Mouse (Mus musculus) left cerebral cortex, postnatal 4 days (tissue): ENCODE measurements around the gene Gm20388. TPM values are rescaled to one million over a fixed set of nuclear protein-coding genes. Genes with fewer than 3 reads are reported as not detected.

ENCODE experiments used
- DNase-seq: peaks from one replicate; pipeline ENCODE4 v3.0.0-alpha.2; 2022
- intact Hi-C: fragments of 180-260 bp; cut with DNase I; formaldehyde crosslinking; loops from one replicate; pipeline ENCODE4 v1.15.1; 2025
- total RNA-seq, 2 experiments: library from RNA; stranded (reverse); gene quantifications; 2 replicates each; pipeline ENCODE4 v1.2.3; 2021

The Gm20388 gene
- total RNA-seq, 2 experiments from 2014 or later, result 6.5 to 12.8 TPM

DNA sequence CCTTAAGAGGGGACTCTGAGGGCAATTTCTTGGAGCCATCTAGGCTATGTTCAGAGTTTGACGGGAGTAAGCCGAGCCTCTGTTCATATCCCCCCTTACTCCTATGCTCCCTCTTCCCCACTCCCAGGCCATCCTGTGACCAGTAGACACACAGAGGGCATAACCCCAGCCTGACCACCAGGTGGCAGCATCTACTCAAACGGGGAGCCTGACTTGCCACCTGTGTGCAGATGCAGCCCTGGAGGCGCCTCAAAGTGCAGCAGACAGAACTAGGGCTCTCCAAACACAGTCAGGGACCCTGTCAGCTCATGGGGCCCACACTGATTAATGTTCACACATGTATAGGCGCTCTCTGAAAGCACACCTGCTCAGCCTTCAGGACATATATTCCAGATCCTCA lies 2362.5 kb downstream of the Gm20388 start:
- intact Hi-C loops, result loop anchor here (2.0 kb wide), 1 partner anchor 62 kb away; no protein-coding TSS in a partner anchor

DNA sequence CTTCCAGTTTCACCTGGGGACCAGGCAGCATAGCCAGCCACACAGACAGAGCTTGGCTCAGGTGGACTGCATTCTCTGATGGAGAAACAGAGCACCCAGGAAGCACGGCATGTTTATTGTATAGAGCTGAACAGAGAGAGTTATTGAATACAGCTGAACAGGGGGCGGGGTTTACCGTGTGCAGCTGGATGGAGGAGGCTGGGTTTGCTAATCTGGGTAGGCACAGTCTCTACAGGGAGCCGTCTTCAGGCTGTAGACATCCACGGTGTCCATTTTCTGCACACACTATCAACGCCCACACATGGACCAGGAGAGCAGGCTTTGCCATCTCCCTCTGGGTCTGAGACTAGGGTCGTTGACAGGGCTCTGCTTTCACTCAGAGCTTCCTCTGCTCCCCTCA lies 2363.2 kb downstream of the Gm20388 start:
- intact Hi-C loops, result loop anchor here (2.0 kb wide), 1 partner anchor 61 kb away; no protein-coding TSS in a partner anchor
- DNase-seq, result no peak

More for the DNA sequence above, 2362.5 kb downstream of the Gm20388 start:
- peak; percentile 88 for DNase-seq

DNA sequence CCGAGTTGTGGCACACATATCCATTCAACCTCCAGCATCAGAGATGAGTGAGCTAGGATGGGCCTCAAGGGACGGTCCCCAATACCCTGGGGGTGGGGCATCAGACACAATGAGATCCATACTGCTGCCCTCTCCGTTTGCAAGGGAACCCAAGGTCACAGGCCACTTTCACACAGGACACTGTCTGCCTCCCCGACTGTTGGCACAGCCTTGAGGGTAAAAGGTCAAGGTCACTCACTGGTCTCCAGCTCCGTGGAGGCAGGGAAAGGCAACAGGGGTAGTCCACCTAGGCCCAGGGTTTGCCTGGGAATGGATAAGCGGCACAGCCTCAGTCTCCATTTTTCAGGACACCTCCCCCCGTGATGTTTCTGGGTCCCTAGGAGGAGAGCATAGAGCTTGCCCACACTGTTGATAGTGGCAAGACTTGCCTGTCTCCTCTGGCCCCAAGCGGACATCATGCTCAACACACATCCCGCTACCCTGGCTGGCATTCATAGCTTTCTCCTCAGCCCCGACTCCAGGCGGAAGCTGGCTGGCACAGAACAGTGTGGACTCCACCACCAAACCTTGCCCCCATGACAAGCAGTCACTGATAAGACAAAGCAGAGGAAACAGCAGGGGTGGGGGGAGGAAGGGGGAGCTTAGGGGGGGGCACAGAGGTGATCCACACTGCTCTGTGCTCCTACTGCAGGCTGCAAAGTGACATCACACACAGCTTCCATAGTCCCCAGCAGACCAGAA lies 2364.2 kb downstream of the Gm20388 start:
- no peak for DNase-seq
- intact Hi-C loops, result no loop called here

DNA sequence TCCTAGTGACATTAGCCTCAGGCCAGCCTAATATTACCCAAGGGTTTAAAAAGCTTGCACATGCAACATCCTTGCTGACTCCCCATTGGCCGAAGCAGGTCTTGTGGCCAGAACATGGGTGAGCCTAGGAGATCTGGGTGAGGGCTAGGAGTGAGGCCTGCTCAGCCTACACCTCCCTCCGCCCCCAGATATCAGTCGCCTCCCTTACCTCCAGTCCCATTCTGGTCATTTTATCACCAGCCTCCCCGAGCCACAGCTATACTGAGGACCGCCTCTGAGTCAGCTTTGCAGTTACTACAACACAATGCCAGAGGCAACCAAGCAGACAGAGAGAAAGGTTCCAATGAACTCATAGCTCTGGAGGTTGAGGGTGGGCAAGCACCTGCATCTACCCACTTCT lies 2365.7 kb downstream of the Gm20388 start:
- intact Hi-C loops, result no loop called here
- DNase-seq, result no peak

DNA sequence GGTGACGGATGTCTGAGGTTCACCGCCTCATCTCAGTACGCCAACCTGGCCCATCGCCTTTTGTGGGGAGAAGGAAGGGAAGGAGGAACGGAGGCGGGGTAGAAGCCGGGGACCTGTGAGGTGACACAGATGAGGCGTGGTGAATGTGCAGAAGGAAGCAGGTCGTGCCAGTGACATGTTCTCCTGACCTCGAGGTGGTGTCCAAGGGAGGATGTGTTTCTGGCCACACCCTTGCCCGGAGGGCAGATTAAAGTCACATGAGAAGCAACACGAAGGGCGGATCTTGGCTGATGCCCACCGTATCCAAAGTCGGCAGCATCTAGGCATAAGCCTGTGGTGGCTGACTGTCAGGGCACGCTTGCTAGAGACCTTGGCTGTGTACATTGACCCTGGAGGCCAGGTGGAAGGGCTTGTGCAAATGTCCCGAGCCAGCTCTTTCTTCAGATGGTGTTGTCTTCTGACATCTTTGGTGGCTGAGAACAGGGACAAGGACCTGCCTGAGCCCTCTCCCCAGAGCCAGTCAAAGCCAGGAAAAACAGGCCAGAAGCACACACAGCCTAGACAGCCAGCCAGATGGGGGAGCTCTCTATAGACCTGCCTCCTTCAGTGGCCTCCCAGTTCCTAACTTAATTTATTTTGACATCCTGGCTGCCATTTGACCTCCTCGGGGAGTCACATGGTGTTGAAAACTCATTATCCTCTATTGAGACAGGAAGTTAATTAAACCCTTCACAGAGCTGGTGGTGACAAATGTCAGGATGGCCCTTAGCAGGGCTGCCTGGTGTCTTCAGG lies 2366.8 kb downstream of the Gm20388 start:
- intact Hi-C loops, result no loop called here
- no peak for DNase-seq

DNA sequence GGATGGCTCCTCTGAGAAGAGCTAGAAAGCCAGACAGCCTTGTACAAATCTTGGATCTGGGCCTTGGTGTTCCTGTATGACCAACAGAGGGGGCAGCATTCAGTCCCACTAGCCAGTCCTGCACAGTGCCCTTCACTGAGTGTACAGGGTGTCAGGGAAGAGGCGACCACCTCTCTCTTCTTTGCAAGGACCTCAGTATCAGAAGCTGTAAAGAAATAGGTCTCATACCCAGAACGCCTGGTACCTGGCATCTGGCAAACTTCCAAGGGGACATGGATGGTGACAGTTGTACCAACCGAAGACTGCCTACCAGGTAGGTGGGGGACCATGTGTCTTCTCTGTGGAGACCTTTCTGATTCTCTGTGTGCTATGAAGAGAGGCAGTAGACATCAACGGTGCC lies 2369.5 kb downstream of the Gm20388 start:
- intact Hi-C loops, result no loop called here
- no peak for DNase-seq

DNA sequence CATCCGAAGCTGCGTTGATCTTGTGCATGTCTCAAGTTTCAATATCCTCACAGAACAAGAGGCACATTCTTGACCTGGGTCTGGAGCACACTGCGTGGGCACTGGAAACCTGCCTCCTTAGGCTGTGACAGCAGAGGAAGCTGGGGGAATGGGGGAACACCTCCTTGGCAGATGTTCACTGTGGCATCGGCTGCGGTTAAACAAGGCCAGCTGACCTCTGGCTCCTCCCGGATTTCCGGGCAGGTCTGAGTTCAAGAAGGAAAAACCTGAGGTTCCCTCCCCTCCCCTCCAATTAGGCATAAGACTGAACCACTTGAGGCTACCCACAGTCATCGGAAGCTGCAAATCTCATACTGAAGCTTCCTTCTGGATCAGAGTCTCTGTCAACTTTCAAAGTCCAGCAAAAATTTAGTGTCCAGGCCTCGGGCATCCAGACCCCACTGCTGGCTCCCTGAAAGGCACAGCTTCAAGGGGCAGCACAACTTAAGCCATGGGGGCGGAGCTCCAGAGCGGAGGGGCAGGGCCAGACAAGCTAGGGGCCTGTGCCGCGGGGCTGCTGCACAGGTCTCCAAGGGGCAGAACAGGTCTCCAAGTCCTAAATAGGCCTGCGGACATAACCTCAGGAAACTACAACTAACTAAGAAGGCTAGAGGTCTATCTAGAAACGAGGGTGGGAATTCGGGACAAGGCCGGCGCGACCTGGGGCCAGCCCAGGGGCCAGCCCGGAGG lies 2370.1 kb downstream of the Gm20388 start:
- intact Hi-C loops, result no loop called here
- peak; percentile 48 for DNase-seq

DNA sequence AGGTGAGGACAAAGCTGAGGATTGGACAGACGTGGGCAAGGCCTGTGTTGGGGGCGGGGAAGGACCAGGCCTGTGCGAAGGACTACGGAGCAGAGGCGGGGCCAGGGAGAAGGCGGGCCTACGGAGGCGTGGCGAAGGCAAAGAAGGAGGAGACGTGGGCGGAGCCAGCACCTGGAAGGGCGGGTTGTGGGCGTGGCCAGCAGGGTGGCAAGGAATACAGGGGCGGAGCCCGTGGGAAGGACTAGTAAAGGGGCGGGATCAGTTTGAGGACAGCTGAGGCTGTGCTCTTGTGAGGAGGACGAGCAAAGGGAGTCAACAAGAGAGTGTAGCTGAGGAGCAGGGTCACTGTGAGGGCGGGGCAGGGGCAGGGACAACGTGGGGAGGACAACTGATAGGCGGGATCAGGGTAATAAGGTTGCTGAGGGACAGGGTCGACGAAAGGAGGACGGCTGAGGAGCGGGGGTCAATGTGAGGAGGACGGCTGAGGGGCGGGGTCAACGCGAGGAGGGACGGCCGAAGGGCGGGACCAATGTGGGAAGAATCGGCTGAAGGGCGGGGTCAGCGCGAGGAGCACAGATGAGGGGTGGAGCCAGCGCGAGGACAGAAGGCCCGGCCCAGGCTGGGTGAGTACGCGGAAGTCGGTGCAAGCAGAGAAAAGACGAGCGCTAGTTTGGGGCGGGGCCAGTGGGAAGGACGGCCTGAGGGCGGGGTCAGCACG lies 2370.8 kb downstream of the Gm20388 start:
- intact Hi-C loops, result no loop called here
- peak; percentile 100 for DNase-seq

DNA sequence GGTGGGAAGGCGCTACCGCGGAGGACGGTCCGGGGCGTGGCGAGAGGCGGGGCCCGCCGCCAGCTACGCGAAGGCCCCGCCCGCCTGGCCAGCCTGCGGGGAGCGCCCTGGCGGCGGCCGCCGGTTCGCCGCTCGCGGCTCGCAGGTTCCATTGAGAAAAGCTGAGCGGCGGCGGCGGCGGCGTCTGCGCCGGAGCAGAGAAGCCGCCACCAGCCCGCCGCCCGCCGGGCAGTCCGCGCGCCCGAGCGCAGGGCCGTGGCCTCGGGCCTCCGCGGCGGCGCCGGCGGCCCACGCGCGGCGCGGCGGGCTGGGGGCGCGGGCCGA lies 2371.4 kb downstream of the Gm20388 start, which contains the start of gene Zfpm1:
TSS of gene Zfpm1 (plus strand) at position 107 of the 324 bp plus-strand sequence.
- intact Hi-C loops, result no loop called here
- no peak for DNase-seq

DNA sequence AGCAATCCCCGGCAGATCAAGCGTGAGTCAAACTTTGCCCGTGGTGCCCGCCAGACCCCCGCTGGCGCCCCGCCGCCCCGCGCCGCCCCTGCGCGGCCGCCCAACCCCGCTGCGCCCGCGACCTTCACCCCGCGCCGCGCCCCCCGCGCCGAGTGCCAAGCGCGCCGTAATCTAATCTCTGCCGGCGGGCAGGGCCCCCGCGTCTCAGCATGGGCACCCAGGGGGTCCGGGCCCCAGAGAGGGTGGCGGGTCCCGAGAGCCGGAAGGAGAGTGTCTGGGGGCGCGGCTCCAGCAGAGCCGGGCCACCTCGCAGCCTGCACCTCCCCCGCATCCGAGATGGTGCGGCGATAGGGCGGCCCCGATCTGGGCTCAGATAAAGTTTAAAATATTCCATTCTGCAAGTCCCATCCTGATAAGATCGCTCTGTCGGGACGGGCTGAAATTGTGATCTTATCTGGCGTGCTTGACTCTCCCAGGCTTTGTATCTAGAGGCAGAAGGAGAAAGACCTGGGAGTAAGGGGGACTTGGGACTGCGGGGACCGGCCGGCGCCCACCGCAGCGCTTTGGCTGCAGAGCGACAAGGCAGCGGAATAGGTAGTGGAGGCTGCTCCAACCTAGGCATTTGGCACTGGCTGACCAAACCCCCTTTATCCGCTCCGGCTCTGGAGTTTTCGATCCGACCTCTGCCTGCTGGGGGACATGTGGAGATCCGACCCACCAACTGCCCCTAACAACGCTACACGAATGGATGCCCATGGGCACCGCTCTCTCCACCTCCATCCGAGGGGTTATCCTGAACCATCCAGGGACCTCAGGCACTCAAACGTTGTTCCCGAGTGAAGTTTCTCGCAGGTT lies 2372.1 kb downstream of the Gm20388 start:
- no peak for DNase-seq
- intact Hi-C loops, result no loop called here

DNA sequence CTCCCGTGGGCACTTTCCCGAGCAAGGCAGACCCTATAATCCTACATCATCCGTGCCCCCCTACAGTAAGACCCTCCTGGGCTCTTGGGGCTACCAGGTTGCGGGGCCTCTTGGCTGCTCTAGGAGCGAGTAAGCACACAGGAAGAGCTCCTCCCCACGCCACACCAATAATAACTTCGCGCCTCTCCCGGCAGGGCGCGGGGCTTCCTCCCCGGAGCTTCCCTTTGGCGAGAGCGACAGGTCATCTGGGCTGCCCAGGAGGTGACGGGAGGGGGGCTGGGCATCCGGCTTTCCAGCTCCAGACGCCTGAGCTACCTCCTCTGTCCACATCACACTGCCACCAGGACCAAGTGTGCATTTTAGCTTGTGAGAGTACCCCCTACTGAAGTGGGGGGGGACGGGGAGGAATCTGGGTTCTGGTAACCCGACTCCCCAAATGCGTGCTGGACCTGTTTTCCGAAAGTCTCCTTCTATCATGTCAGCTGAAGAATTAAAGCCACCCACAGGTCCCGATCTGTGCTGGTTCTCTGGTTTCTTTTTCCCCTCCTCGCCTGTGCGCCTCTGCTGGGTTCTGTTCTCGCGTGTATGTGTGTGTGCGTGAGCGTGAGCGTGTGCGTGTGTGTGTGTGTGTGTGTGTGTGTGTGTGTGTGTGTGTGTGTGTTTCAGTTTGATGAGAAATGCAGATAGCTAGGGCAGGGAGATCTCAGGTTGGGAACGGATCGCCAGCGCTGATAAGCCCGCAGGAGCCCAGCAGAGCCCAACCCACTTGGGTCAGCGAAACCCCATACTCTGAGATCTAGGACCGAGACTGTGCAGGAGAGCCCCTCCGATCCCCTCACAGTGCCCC lies 2372.9 kb downstream of the Gm20388 start:
- intact Hi-C loops, result no loop called here
- peak; percentile 48 for DNase-seq

DNA sequence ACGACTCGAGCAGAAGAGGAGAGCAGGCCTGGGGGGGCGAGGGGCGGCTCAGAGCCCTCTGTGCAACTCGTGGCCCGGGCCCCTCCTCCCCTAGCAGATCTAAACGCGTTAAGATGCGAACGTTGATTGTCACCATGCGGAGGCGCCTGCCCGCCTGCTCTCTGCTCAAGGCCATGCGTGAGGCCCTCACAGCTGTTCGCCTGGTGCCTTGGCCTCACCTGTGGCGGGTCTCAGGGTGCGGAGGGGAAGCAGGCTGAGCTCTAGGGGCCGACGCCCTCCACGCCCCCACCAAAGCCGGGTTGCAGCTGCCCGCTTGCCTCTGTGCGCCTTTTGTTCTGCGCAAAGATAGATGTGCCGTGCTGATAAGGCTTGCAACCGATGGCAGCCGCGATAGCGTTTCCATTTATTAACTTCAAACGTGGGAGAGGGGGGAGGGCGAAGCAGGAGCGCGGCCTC lies 2373.6 kb downstream of the Gm20388 start:
- intact Hi-C loops, result no loop called here

DNA sequence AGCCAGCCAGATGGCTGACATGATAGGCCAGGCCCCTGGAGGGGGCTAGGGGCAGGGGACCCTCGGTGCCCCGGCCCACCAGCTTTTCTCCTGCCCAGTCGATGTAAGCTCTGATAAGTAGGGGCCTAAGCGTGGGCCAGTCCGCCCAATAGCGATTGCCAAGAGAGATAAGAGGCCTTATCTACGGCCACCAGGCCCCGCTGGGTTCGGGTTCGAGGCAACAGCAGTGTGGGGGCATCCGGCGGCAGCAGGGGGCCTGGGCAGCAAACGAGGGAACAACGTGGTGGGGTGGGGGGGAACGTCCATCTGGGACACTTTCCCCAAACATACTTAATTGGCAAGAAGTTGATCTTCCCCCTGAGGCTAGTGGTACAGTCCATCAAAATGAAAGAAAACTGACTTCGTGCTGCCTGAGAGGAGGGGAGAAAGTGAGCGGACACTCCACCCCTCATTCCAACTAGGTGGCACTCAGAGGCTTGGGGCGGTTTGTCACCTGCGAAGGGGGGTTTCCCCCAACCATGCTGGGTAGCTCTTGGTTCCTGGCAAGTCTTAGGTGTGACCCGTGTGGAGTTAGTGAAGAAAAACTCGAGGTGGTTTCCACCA lies 2374.1 kb downstream of the Gm20388 start:
- peak; percentile 51 for DNase-seq
- intact Hi-C loops, result no loop called here

More for the DNA sequence above, 2373.6 kb downstream of the Gm20388 start:
- peak; percentile 55 for DNase-seq

DNA sequence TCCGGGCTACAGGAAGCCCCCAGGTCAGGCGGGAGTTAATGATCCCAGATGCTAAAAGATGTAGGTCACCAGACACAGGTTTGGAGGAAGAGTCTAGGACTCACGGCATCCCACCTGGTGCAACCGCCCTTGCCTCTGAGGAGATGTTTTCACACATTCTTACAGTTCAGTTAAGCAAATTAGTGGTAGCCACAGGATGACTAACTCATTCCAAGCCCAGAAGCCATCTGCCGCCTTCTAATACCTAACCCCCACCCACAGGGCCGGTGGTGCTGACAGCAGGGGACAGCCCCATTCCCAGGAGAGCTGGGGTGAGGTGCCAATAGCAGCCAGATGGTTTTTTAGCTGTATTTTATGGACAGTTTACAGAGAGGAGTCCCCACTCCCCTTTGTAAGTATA lies 2375.1 kb downstream of the Gm20388 start:
- DNase-seq, result no peak
- intact Hi-C loops, result no loop called here

DNA sequence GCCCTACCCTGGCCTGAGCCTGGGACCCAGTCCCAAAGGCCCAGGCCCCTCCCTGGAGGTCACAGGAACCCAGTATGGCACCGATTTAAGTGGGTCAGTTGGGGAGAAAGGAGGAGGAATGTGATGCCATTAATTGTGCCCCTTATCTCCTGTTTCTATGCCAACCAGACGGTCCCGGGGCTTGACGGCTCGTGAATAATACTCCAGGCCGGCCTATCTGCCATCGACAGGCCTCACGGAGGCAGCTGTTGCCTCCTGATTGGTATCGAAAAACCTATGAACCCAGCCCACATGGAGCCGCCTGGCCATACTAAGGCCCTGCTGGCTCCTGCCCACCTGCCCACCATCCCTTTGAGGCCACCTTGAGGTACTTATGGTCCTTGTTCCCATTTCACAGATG lies 2376.3 kb downstream of the Gm20388 start:
- intact Hi-C loops, result no loop called here
- DNase-seq, result no peak

DNA sequence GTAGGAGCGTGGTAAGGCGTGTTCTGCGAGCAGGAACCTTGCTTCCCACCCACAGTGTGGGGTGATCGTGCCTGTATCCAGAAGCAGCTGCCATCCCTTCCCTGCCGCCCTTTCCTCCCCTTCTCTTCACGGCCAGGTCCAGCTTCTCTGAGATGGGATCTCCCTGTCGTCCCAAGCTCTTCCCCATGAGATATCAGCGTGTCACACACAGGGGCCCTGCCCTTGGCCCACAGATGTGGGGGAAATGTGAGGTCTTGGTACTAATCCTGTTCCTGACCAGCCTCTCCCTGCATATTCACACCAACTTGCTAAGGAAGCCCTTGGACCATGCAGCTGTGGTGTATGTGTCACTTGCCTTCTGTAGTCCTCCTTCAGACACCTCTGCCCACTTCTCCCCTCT lies 2377.1 kb downstream of the Gm20388 start:
- no peak for DNase-seq
- intact Hi-C loops, result no loop called here

DNA sequence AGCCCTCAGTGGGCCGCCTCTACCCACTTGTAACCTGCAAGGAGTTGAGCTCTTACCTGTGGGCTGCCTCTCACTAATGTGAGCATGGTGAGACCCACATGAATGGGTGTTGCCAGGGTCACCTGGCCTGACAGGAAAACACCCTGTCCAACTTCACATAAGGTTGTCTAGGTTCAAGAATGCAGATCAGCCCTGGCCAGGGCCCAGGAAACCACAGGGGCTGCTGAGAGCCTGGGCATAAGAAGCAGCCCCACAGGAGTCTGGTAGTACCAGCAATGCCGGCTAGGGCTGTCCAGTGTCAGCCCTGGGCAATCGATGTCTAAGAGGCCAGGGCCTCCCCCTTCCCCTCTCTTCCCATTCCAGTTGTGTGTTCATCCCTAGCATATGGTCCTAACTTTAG lies 2377.7 kb downstream of the Gm20388 start:
- no peak for DNase-seq
- intact Hi-C loops, result no loop called here

DNA sequence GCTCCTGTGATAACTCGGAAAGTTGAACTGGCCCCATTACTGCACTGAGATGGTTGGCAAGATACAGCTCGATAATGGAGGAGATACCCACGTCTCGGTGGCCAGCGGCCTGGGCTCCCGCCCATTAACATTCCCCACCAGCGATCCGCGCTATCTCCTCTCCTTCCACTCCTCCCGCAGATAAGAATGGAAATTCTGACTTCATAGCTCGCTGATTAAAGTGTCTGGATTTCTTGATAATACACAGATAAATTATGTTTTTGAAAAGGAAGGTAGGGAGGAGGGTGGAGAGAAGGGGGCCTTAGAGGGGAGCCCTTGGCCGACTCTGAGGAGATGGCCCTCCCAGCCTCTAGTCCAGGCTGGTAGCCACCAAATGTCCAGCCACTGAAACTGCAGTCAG lies 2380.4 kb downstream of the Gm20388 start:
- intact Hi-C loops, result no loop called here
- no peak for DNase-seq
